Mouse (Mus musculus) hematopoietic multipotent progenitor cell, adult 10-12 weeks (in vitro differentiated cells): ENCODE measurements around the gene Gm19668. TPM values are rescaled to one million over a fixed set of nuclear protein-coding genes. Genes with fewer than 3 reads are reported as not detected.

ENCODE experiments used
- polyA plus RNA-seq: library from polyadenylated mRNA; stranded (reverse); fragments of >175 nt; gene quantifications from 2 replicates; pipeline ENCODE4 v1.2.3, GENCODE M21; 2012; ENCODE audit warnings: low replicate concordance

The Gm19668 gene
- not detected in 2 replicates for polyA plus RNA-seq

DNA sequence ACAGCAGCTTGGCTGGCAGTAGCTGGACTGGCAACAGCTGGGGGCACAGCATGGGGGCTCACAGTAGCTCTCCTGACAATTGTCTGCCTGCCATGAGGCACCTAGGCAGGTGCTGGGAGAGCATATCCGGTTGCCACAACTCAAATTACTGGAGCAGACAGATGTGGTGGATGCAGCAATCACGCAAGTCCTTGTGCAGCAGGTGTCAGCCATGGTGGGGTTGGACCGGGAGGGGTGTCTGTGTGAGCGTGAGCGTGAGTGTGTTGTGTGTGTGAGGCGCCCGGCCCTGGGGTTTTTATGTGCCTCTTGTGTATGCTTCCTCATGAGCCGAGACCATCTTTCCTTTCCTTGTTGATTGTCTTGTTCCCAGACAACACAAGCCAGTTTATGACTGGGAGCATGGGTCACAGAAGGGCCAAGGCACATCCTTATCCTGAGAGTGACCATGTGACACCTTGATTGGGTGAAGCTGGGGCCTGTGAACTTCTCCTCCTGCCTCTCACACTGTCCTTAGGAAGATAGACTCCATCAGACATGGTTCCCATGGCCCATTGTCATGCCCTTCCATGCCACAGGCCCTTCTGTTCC lies at the start of gene Gm19668:
Gm19668 (minus strand) TSS at position 213 of the 588 bp plus-strand sequence.

DNA sequence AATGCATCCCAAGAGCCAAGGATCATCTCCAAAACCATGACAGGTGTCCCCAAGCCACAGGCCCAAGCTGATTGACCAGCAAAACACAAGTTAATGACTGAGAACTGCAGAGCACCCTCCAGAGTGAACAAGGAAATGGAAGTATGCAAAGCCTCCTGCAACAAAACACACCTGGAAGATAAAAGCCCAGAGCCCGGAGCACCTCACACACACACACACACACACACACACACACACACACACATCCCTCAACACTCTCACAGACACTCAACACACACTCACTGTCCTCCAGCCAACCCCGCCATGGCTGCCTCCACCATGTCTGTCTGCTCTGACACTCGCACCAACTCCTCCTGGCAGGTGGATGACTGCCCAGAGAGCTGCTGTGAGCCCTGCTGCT lies 47.6 kb upstream of the Gm19668 start, which contains the start of gene Gm36176:
Gm36176 (plus strand) TSS at position 301 of the 400 bp plus-strand sequence.

DNA sequence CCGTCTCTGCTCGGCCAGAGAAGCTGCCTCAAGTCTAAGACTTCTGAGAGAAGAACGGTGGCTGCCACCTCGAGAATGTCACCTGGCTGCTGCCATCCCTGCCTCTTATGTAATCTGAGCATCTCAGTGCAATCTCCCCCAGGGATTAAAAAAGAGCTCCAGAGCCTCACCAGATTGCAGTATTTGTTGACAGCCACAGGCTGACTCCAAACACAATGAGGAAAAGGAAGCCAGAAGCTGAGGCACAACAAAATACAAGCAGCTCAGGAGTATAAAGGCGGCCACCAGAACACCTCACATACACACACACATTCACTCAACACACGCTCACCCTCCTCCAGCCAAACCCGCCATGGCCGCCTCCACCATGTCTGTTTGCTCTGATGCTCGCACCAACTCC lies 36.7 kb upstream of the Gm19668 start, which contains the start of gene Krtap10-10:
Krtap10-10 (plus strand) TSS at position 301 of the 400 bp plus-strand sequence.

DNA sequence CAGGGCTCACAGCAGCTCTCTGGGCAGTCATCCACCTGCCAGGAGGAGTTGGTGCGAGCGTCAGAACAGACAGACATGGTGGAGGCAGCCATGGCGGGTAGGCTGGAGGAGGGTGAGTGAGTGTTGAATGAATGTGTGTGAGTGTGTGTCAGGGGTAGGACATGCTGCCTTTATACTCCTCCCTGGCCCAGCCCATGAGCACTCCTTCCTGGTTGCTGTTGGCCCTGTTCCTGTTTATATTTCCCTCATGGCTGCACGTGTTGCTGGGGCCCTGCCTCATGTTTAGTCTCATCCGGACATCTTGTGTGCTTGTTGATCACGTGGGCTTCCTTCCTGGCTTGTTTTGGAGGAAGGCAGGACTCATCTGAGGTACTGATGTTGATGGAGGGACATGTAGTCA lies 28.0 kb upstream of the Gm19668 start, which contains the start of gene Krtap10-4:
Krtap10-4 (minus strand) TSS at position 145 of the 400 bp plus-strand sequence.

DNA sequence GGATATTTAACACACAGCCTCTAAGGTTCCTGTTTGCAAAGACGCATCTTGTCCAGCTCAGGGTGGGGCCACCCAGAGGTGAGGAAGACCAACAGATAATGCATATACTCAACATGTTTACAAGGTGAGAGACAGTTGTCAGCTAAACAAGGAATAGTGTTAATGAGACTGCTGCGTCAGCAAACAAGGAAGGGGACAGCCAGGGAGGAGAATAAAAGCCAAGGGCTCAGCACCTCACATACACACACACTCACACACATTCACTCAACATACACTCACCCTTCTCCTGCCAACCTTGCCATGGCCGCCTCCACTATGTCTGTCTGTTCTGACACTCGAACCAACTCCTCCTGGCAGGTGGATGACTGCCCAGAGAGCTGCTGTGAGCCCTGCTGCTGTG lies 15.4 kb upstream of the Gm19668 start, which contains the start of gene Gm2696:
Gm2696 (plus strand) TSS at position 301 of the 400 bp plus-strand sequence.

DNA sequence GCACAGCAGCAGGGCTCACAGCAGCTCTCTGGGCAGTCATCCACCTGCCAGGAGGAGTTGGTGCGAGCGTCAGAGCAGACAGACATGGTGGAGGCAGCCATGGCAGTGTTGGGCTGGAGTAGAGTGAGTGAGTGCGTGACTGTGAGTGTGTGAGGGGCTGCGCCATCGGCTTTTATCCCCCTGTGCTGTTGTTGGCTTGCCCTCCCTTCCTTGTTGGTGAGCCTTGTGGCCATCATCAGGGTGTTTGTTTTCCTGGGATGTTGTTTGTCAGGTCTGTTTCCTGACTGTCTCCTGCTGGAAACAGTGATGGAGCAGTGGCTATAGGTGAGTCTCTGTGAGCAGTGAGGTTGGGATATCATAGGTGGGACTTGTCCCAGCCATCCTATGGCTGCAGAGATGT lies 12.8 kb upstream of the Gm19668 start, which contains the start of gene Gm9507:
Gm9507 (minus strand) TSS at position 101 of the 400 bp plus-strand sequence.

DNA sequence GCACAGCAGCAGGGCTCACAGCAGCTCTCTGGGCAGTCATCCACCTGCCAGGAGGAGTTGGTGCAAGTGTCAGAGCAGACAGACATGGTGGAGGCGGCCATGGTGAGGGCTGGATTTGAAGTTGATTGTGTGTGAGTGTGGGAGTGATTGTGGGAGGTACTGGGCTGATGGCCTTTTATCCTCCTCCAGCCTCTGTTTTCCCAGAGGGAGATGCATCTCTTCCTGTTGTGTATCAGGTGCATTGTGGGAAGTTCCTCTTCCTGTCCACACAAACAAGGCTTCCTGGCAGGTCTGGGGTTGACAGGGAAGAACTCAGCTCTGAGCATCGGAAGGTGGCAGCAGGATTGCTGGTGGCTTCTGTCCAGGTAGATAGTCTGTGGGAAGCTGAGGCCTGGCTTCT lies 4.0 kb downstream of the Gm19668 start, which contains the start of gene Gm9639:
Gm9639 (minus strand) TSS at position 101 of the 400 bp plus-strand sequence.

DNA sequence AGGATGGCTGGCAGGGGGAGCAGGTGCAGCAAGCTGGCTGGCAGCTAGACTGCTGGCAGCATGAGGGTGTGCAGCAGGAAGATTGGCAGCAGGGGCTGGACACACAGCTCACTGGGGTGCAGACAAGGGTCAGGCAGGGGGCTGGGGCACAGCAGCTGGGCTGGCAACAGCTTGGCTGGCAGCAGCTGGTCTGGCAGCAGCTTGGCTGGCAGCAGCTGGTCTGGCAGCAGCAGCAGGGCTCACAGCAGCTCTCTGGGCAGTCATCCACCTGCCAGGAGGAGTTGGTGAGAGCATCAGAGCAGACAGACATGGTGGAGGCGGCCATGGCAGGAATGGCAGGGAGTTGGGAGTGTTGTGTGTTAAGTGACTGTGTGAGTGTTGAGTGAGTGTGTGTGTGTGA lies 11.1 kb downstream of the Gm19668 start, which contains the start of gene Gm7137:
Gm7137 (minus strand) TSS at position 325 of the 400 bp plus-strand sequence.

DNA sequence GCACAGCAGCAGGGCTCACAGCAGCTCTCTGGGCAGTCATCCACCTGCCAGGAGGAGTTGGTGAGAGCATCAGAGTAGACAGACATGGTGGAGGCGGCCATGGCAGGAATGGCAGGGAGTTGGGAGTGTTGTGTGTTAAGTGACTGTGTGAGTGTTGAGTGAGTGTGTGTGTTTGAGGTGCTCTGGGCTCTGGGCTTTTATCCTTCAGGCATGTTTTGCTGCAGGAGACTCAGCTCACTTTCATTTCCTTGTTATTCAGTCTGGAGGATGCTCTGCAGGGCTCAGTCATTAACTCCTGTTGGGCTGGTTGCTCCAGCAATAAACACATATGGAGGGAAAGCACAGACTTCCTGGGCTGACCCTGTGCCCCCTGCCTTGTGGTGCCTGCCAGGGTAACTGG lies 16.5 kb downstream of the Gm19668 start, which contains the start of gene Gm3250:
Gm3250 (minus strand) TSS at position 101 of the 400 bp plus-strand sequence.

DNA sequence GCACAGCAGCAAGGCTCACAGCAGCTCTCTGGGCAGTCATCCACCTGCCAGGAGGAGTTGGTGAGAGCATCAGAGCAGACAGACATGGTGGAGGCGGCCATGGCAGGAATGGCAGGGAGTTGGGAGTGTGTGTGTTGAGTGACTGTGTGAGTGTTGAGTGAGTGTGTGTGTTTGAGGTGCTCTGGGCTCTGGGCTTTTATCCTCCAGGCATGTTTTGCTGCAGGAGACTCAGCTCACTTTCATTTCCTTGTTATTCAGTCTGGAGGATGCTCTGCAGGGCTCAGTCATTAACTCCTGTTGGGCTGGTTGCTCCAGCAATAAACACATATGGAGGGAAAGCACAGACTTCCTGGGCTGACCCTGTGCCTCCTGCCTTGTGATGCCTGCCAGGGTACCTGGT lies 22.1 kb downstream of the Gm19668 start, which contains the start of gene Gm7138:
Gm7138 (minus strand) TSS at position 101 of the 400 bp plus-strand sequence.

DNA sequence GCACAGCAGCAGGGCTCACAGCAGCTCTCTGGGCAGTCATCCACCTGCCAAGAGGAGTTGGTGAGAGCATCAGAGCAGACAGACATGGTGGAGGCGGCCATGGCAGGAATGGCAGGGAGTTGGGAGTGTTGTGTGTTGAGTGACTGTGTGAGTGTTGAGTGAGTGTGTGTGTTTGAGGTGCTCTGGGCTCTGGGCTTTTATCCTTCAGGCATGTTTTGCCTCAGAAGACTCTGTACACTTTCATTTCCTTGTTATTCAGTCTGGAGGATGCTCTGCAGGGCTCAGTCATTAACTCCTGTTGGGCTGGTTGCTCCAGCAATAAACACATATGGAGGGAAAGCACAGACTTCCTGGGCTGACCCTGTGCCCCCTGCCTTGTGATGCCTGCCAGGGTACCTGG lies 27.7 kb downstream of the Gm19668 start, which contains the start of gene Gm3238:
Gm3238 (minus strand) TSS at position 101 of the 400 bp plus-strand sequence.

DNA sequence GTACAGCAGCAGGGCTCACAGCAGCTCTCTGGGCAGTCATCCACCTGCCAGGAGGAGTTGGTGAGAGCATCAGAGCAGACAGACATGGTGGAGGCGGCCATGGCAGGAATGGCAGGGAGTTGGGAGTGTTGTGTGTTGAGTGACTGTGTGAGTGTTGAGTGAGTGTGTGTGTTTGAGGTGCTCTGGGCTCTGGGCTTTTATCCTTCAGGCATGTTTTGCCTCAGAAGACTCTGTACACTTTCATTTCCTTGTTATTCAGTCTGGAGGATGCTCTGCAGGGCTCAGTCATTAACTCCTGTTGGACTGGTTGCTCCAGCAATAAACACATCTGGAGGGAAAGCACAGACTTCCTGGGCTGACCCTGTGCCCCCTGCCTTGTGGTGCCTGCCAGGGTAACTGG lies 39.4 kb downstream of the Gm19668 start, which contains the start of gene Gm3233:
Gm3233 (minus strand) TSS at position 101 of the 400 bp plus-strand sequence.

DNA sequence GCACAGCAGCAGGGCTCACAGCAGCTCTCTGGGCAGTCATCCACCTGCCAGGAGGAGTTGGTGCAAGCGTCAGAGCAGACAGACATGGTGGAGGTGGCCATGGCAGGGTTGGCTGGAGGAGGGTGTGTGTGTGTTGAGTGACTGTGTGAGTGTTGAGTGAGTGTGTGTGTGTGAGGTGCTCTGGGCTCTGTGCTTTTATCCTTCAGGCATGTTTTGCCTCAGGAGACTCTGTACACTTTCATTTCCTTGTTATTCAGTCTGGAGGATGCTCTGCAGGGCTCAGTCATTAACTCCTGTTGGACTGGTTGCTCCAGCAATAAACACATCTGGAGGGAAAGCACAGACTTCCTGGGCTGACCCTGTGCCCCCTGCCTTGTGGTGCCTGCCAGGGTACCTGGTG lies 47.7 kb downstream of the Gm19668 start, which contains the start of gene Gm9736:
Gm9736 (minus strand) TSS at position 101 of the 400 bp plus-strand sequence.

Other genes starting within 250 kb of the Gm19668 start
- gene Pttg1ip, start 217.4 kb downstream of the Gm19668 start, polyA plus RNA-seq = 59.7 and 100 TPM in 2 replicates
- gene Sumo3, start 193.0 kb downstream of the Gm19668 start, polyA plus RNA-seq = 41.8 and 68.8 TPM in 2 replicates
- not detected in 2 replicates for gene Gm49325, start 192.9 kb downstream of the Gm19668 start, polyA plus RNA-seq
- 22.2 and 40.4 TPM in 2 replicates for gene Ube2g2, start 176.9 kb downstream of the Gm19668 start, polyA plus RNA-seq
- 0.80 and 1.4 TPM in 2 replicates for gene Tspear, start 112.6 kb downstream of the Gm19668 start, polyA plus RNA-seq
- not detected in 2 replicates for gene Gm19402, start 108.4 kb downstream of the Gm19668 start, polyA plus RNA-seq
- not detected in 2 replicates for gene Gm9508, start 101.9 kb downstream of the Gm19668 start, polyA plus RNA-seq
- gene Gm10272, start 92.5 kb downstream of the Gm19668 start, polyA plus RNA-seq = not detected in 2 replicates
- not detected in 2 replicates for gene Gm10024, start 87.7 kb downstream of the Gm19668 start, polyA plus RNA-seq
- not detected in 2 replicates for gene Gm10142, start 83.3 kb downstream of the Gm19668 start, polyA plus RNA-seq
- not detected in 2 replicates for gene Krtap12-1, start 78.5 kb downstream of the Gm19668 start, polyA plus RNA-seq
- gene Gm10100, start 72.6 kb downstream of the Gm19668 start, polyA plus RNA-seq = not detected in 2 replicates
- gene Gm18596, start 56.5 kb downstream of the Gm19668 start, polyA plus RNA-seq = not detected in 2 replicates
- not detected in 2 replicates for gene Gm9736, start 47.8 kb downstream of the Gm19668 start, polyA plus RNA-seq
- not detected in 2 replicates for gene Gm3233, start 39.5 kb downstream of the Gm19668 start, polyA plus RNA-seq
- gene Gm3238, start 27.8 kb downstream of the Gm19668 start, polyA plus RNA-seq = not detected in 2 replicates
- gene Gm7138, start 22.2 kb downstream of the Gm19668 start, polyA plus RNA-seq = not detected in 2 replicates
- not detected in 2 replicates for gene Gm3250, start 16.6 kb downstream of the Gm19668 start, polyA plus RNA-seq
- not detected in 2 replicates for gene Gm7137, start 10.9 kb downstream of the Gm19668 start, polyA plus RNA-seq
- gene Gm9639, start 4.1 kb downstream of the Gm19668 start, polyA plus RNA-seq = not detected in 2 replicates
- gene Gm9507, start 12.7 kb upstream of the Gm19668 start, polyA plus RNA-seq = not detected in 2 replicates
- gene Gm2696, start 15.5 kb upstream of the Gm19668 start, polyA plus RNA-seq = not detected in 2 replicates
- gene Krtap10-4, start 28.0 kb upstream of the Gm19668 start, polyA plus RNA-seq = not detected in 2 replicates
- not detected in 2 replicates for gene Krtap10-10, start 36.8 kb upstream of the Gm19668 start, polyA plus RNA-seq
- gene Gm36176, start 47.7 kb upstream of the Gm19668 start, polyA plus RNA-seq = not detected in 2 replicates
- gene Gm10318, start 53.7 kb upstream of the Gm19668 start, polyA plus RNA-seq = not detected in 2 replicates
- gene Gm3285, start 62.8 kb upstream of the Gm19668 start, polyA plus RNA-seq = not detected in 2 replicates
- gene Lrrc3, start 103.4 kb upstream of the Gm19668 start, polyA plus RNA-seq = 0.25 and 0.51 TPM in 2 replicates
- 16.4 and 23.4 TPM in 2 replicates for gene Trpm2, start 171.4 kb upstream of the Gm19668 start, polyA plus RNA-seq
- gene 1810043G02Rik, start 179.4 kb upstream of the Gm19668 start, polyA plus RNA-seq = 25.5 and 26.2 TPM in 2 replicates
- gene Pfkl, start 210.9 kb upstream of the Gm19668 start, polyA plus RNA-seq = 39.0 and 77.3 TPM in 2 replicates
- not detected in 2 replicates for gene Dnmt3l, start 242.8 kb upstream of the Gm19668 start, polyA plus RNA-seq
- 3.1 and 8.2 TPM in 2 replicates for gene Aire, start 244.5 kb upstream of the Gm19668 start, polyA plus RNA-seq